Mouse (Mus musculus): ENCODE data around the gene Col27a1. TPM values are rescaled to one million over a fixed set of nuclear protein-coding genes. Genes with fewer than 3 reads are reported as not detected.

Gene Col27a1
- polyA plus RNA-seq, 1 experiment from 2014 or later: 2.4 TPM

DNA sequence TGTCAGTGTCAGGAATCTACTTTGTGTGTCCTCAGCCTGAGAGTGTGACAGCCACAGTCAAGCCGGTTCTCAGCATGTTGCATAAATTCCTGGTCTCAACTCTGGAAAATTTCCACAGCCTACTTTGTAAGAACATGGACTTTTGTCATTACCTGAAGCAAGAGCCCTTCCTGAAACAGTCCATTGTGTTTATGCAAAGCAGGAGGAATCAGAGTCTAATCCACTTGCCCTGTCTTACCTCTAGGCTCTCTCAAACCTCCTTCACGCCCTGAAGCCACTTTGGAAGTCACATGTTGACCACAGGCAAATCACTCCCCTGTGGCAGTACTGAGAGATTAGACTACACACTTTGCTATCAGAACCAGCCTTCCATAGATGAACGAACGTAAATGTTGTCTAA is 128.7 kb downstream of the Col27a1 start:
- no peak for DNase-seq (ENCODE audit: low spot score)
- Histone ChIP-seq H3K4me3 (no peak overlapping the region), H3K9me3 (no peaks in the 10 kb centered on the region), H3K36me3 (no peaks in the 10 kb centered on the region), H3K27ac (no peak overlapping the region), H3K4me1 (replicated peaks) (no peaks in the 10 kb centered on the region), H3K27me3 (ENCODE audit: insufficient read depth, poor library complexity, severe bottlenecking) (no peaks in the 10 kb centered on the region)
- WGBS: 75% methylated on average over 4 of the region's 4 CpGs

DNA sequence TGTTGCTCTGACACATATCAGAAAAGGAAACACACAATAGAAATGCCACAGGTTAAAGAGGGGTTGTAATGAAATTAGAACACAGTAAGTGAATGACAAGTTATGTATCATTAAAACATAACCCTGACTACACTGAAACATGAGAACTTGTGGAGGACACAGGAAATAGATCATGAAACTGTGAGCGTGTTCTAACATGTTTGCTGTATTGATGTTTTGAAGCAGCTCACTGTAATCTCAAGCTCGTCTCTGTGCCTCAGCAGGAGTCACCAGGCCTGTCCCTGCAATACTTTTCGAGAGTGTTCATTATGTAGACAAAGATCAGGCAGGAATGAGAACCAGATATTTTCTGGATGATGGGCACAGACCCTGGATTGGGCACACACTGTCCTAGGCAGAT is 129.8 kb downstream of the Col27a1 start:
- no peak for DNase-seq (ENCODE audit: low spot score)
- Histone ChIP-seq H3K4me1 (replicated peaks) (no peaks in the 10 kb centered on the region), H3K9me3 (no peaks in the 10 kb centered on the region), H3K4me3 (no peak overlapping the region), H3K27me3 (ENCODE audit: insufficient read depth, poor library complexity, severe bottlenecking) (no peaks in the 10 kb centered on the region), H3K27ac (no peak overlapping the region), H3K36me3 (no peaks in the 10 kb centered on the region)
- whole genome bisulfite sequencing: 76% methylated on average over 3 of the region's 3 CpGs

DNA sequence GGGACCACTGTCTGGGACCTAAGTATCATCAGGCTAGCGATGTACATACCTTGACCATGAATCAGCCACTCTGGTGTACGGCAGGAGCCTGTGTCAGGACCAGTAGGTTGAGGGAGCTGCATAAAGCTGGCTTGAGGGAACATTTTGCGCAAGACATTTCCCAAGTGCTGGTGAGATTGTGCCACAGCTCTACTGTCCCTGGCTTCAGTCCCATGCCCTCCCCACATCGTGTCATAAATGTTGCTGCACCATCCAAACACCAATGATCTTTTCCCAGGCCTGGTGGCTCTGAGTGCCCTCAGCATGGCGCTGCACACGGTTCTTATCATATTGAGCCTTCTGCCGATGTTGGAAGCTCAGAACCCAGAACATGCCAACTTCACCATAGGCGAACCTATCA is 130.5 kb downstream of the Col27a1 start, which contains the start of gene Orm1:
Gene Orm1 (plus strand): TSS at position 266 of the 400 bp plus-strand sequence.
- DNase-seq (ENCODE audit: low spot score): no peak
- H3K4me1 ChIP-seq (replicated peaks): no peaks in the 10 kb centered on the region
- H3K9me3 ChIP-seq: no peaks in the 10 kb centered on the region
- no peaks in the 10 kb centered on the region for H3K36me3 ChIP-seq
- WGBS: 83% methylated on average over 8 of the region's 8 CpGs
- H3K27ac ChIP-seq: no peak within 1 kb of the TSS
- no peak within 1 kb of the TSS for H3K4me3 ChIP-seq
- no peaks in the 10 kb centered on the region for H3K27me3 ChIP-seq (ENCODE audit: insufficient read depth, poor library complexity, severe bottlenecking)

DNA sequence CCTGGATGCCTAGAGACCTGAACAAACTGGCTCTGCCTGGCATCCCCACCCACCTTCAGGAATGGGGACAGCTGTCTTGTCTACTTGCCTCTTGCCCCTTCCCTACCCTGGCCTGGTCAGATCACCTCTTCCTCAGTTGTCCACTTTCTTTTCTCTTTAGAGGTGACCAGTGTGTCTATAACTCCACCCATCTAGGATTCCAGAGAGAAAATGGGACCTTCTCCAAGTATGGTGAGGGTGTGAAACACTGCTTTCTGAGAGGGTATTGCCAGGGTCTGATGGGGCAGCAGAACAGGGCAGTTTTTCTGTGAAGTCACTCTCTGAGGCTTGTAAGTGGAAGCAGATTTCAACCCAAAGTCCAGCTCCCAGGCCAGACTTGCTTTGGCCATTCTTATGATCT is 131.5 kb downstream of the Col27a1 start:
- Histone ChIP-seq H3K4me3 (no peak overlapping the region), H3K27ac (no peak overlapping the region), H3K27me3 (ENCODE audit: insufficient read depth, poor library complexity, severe bottlenecking) (no peaks in the 10 kb centered on the region), H3K4me1 (replicated peaks) (no peaks in the 10 kb centered on the region), H3K9me3 (no peaks in the 10 kb centered on the region), H3K36me3 (no peaks in the 10 kb centered on the region)
- DNase-seq (ENCODE audit: low spot score): no peak

DNA sequence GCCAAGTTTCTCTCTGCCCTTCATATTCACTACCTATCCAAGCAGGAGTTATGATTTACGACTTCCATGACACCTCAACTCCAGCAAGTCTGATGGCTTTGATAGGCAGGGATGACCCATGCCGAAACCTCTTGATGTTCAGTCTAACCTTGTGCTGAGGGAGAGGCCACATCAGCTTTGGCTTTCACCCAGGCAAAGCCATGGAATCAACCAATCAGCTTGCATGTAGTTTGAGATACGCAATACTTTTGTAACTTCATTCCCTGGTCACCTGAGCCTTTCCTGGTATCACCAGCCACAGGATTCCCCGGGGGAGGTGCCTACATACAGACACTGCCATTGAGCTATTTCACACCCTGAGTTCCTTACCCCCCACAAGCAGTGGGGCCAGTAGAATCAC is 132.9 kb downstream of the Col27a1 start:
- Histone ChIP-seq H3K9me3 (no peaks in the 10 kb centered on the region), H3K27me3 (ENCODE audit: insufficient read depth, poor library complexity, severe bottlenecking) (no peaks in the 10 kb centered on the region), H3K4me1 (replicated peaks) (no peaks in the 10 kb centered on the region), H3K36me3 (no peaks in the 10 kb centered on the region), H3K4me3 (no peak overlapping the region), H3K27ac (no peak overlapping the region)
- DNase-seq (ENCODE audit: low spot score): no peak
- 86% methylated on average over 4 of the region's 4 CpGs for WGBS

DNA sequence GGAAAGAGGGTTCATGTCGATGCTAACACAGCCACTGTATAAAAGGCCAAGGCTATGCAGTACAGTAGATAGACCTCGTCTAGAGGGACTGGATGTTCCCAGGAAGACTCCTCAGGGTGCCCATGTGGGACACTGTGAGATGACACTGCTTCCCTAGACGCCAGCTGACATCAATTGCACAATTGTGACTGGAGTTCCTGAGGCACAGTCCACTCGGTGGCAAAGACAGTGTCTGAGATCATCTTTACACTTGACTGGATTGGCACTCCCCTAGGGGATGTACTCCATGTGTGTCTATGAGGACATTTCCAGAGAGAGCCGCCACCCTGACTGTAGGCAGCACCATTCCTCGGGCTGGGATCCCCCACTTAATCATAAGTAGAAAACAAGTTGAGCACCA is 134.7 kb downstream of the Col27a1 start:
- WGBS: 77% methylated on average over 6 of the region's 6 CpGs
- DNase-seq (ENCODE audit: low spot score): no peak
- Histone ChIP-seq H3K27ac (no peak overlapping the region), H3K4me3 (no peak overlapping the region), H3K9me3 (no peaks in the 10 kb centered on the region), H3K4me1 (replicated peaks) (no peaks in the 10 kb centered on the region), H3K36me3 (no peaks in the 10 kb centered on the region), H3K27me3 (ENCODE audit: insufficient read depth, poor library complexity, severe bottlenecking) (no peaks in the 10 kb centered on the region)

DNA sequence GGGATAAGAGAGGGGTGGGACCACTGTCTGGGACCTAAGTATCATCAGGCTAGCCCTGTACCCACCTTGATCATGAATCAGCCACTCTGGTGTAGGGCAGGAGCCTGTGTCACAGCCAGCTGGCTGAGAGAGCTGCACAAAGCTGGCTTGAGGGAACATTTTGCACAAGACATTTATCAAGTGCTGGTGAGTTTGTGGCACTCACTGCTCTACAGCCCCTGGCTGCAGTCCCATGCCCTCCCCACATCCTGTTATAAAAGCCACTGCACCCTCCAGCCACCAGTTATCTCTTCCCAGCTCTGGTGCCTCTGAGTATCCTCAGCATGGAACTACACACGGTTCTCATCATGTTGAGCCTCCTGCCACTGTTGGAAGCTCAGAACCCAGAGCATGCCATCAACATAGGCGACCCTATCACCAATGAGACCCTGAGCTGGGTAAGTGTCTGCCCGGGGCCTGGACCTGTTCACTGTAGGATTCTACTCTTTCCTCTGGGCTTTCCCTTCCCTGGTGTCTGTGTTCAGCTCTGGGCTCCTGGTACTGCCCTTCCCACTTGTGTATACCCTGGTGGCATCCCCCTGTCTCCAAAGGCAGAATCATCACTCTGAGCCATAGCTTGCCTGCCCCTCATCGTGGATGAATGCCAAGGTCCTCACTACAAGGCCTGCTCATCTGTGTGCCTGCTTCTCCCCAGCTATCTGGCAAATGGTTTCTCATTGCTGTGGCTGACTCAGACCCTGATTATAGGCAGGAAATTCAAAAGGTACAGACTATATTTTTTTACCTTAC is 142.3 kb downstream of the Col27a1 start, which contains the start of gene Orm3:
Gene Orm3 (plus strand): TSS at position 286 of the 789 bp plus-strand sequence.
- Histone ChIP-seq H3K9me3 (no peaks in the 10 kb centered on the region), H3K27ac (no peak within 1 kb of the TSS), H3K4me3 (no peak within 1 kb of the TSS), H3K36me3 (no peaks in the 10 kb centered on the region), H3K4me1 (replicated peaks) (peaks cover 9% of the 10 kb centered on the region), H3K27me3 (ENCODE audit: insufficient read depth, poor library complexity, severe bottlenecking) (no peaks in the 10 kb centered on the region)
- 82% methylated on average over 4 of the region's 4 CpGs for WGBS
- DNase-seq (ENCODE audit: low spot score): no peak

DNA sequence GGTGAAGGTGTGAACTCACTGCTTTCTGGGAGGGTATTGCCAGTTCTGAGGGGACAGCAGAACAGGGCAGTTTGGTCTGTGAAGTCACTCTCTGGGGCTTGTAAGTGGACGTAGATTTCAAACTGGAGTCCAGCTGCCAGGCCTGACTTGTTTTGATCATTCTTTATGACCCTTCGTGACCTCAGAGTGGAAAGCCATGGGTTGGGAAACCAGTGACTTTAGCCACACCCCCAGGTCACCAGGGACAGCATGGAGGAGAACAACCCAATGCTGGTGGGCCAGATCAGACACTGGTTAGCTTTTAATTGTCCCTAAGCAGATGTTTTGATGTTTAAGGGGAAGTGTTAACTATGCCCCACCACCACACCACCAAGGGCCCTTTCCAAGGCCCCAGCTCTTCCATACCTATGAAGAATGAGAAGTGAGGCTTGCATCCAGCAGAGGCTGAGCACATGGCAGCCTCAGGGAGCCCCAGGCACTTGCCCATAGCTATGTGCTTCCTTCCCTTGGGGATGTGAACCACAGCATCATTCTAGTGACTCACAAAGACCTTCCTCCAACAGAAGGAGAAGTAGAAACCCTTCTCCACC is 143.3 kb downstream of the Col27a1 start:
- Histone ChIP-seq H3K4me3 (no peak overlapping the region), H3K36me3 (no peaks in the 10 kb centered on the region), H3K27ac (no peak overlapping the region), H3K27me3 (ENCODE audit: insufficient read depth, poor library complexity, severe bottlenecking) (no peaks in the 10 kb centered on the region), H3K9me3 (no peaks in the 10 kb centered on the region), H3K4me1 (replicated peaks) (peaks cover 9% of the 10 kb centered on the region)
- 45% methylated on average over 2 of the region's 2 CpGs for WGBS
- no peak for DNase-seq (ENCODE audit: low spot score)

DNA sequence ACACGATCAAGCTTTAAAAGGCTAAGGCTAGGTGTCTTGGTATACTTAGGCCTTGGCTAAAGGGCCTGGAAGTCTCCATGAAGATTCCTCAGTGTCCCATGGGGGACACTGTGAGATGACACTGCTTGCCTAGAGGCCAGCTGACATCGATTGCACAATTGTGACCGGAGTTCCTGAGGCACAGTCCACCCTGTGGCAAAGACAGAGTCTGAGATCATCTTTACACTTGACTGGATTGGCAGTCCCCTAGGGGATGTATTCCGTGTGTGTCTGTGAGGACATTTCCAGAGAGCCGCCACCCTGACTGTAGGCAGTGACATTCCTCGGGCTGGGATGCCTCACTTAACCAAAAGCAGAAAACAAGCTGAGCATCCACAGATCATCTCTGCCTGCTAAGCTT is 146.1 kb downstream of the Col27a1 start:
- Histone ChIP-seq H3K27me3 (ENCODE audit: insufficient read depth, poor library complexity, severe bottlenecking) (no peaks in the 10 kb centered on the region), H3K9me3 (no peaks in the 10 kb centered on the region), H3K4me1 (replicated peaks) (peaks cover 9% of the 10 kb centered on the region), H3K27ac (no peak overlapping the region), H3K4me3 (no peak overlapping the region), H3K36me3 (no peaks in the 10 kb centered on the region)
- 79% methylated on average over 6 of the region's 6 CpGs for WGBS
- DNase-seq (ENCODE audit: low spot score): no peak

DNA sequence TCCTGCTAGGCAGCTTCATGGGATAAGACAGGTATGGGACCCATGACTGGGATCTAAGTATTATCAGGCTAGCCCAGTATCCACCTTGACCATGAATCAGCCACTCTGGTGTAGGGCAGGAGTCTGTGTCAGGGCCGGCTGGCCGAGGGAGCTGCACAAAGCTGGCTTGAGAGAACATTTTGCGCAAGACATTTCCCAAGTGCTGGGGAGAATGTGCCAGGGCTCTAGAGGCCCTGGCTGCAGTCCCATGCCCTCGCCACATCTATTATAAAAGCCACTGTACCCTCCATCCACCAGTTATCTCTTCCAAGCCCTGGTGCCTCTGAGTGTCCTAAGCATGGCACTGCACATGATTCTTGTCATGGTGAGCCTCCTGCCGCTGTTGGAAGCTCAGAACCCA is 148.3 kb downstream of the Col27a1 start, which contains the start of gene Orm2:
Gene Orm2 (plus strand): TSS at position 300 of the 400 bp plus-strand sequence.
- 93% methylated on average over 5 of the region's 5 CpGs for WGBS
- H3K4me1 ChIP-seq (replicated peaks): peaks cover 3% of the 10 kb centered on the region
- H3K36me3 ChIP-seq: peaks cover under 1% of the 10 kb centered on the region; the same call in 1 of the 2 replicates
- no peak within 1 kb of the TSS for H3K27ac ChIP-seq
- no peak for DNase-seq (ENCODE audit: low spot score)
- no peak within 1 kb of the TSS for H3K4me3 ChIP-seq
- no peaks in the 10 kb centered on the region for H3K27me3 ChIP-seq (ENCODE audit: insufficient read depth, poor library complexity, severe bottlenecking)
- H3K9me3 ChIP-seq: no peaks in the 10 kb centered on the region

DNA sequence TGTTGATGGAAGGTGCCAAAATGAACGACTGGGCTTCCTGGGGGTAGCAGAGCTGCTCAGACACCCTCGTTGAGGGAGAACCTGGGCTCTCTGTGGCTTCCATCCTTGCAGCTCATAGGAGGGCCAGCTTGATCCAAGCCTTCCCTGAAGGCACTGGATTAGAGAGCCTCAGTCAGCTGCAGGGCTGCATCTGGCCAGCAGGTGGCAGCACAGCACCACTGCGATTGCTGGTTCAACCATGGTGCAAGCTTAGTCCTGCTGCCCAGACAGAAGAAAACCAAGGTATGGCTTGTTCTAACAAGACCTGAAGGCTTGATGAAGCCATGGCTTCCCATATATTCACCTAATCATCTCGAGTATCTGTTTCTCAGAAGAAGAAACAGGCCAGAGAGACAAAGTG is 154.8 kb downstream of the Col27a1 start:
- H3K4me1 ChIP-seq (replicated peaks): peaks cover 15% of the 10 kb centered on the region
- DNase-seq (ENCODE audit: low spot score): peak; percentile 83
- H3K4me3 ChIP-seq: no peak overlapping the region
- peaks cover 59% of the 10 kb centered on the region for H3K36me3 ChIP-seq
- H3K9me3 ChIP-seq: no peaks in the 10 kb centered on the region
- WGBS: 12% methylated on average over 4 of the region's 4 CpGs
- no peaks in the 10 kb centered on the region for H3K27me3 ChIP-seq (ENCODE audit: insufficient read depth, poor library complexity, severe bottlenecking)
- no peak overlapping the region for H3K27ac ChIP-seq

DNA sequence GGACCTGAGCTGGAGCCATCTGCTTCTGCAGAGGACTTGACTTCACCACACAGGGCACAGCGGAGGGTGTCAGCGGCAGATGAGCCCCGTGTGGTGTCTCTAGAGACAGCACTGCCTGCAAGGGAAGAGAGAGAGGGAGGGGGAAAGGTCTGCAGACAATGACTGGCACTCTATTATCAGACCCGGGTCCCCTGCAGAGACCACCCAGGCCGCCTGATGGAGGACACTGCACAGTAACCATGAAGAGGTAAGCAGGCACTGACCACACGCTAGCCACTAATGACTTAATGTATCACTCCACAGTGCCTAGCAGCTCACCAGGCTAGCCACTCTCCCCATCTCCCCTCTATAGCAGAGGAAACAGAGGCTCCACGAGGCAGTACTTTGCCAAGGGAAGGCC is 157.1 kb downstream of the Col27a1 start:
- 38% methylated on average over 7 of the region's 7 CpGs for WGBS
- Histone ChIP-seq H3K9me3 (no peaks in the 10 kb centered on the region), H3K4me1 (replicated peaks) (peaks cover 15% of the 10 kb centered on the region), H3K36me3 (peaks cover 83% of the 10 kb centered on the region), H3K27me3 (ENCODE audit: insufficient read depth, poor library complexity, severe bottlenecking) (no peaks in the 10 kb centered on the region), H3K27ac (0 out of 2 replicates have a peak overlapping the region, but pooled peaks have one; percentile 23), H3K4me3 (no peak overlapping the region)
- no peak for DNase-seq (ENCODE audit: low spot score)

DNA sequence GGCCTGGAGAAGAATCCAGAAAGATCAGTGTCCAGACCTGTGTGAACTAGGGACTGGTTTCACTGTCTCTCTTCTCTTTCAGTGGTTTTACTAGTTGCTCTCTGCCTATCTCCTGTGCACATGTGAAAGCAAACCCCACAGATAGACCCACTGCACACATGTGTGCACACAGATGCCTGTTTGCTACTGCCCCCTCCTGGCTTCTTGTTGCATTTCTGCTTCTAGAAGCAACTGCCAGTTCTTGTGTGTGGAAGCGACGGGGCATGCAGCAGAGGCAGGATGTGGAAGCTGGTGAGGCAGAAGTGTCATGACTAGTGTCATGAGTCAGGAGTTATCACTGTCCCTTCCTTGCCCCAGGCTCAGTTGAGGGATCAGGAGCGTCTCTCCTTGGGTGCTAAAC is 158.1 kb downstream of the Col27a1 start:
- peaks cover 15% of the 10 kb centered on the region for H3K4me1 ChIP-seq (replicated peaks)
- no peak overlapping the region for H3K27ac ChIP-seq
- peaks cover 92% of the 10 kb centered on the region for H3K36me3 ChIP-seq
- no peaks in the 10 kb centered on the region for H3K9me3 ChIP-seq
- H3K27me3 ChIP-seq (ENCODE audit: insufficient read depth, poor library complexity, severe bottlenecking): no peaks in the 10 kb centered on the region
- no peak overlapping the region for H3K4me3 ChIP-seq
- 61% methylated on average over 3 of the region's 3 CpGs for WGBS
- peak; percentile 23 for DNase-seq (ENCODE audit: low spot score)
